Mouse (Mus musculus) T-helper 17 cell (primary cell): ENCODE measurements around the gene Kcnip1.

ENCODE experiments used
- in situ Hi-C, 2 experiments: fragments of 300-600 bp; cut with MboI, MseI; formaldehyde crosslinking; loops; 1 replicate in 1 of 2; 2 replicates in 1 of 2; pipeline ENCODE4 v1.15.1; 2025; ENCODE audit warnings: high pct_unique_total_duplicates in 2 of 2

The Kcnip1 gene

DNA sequence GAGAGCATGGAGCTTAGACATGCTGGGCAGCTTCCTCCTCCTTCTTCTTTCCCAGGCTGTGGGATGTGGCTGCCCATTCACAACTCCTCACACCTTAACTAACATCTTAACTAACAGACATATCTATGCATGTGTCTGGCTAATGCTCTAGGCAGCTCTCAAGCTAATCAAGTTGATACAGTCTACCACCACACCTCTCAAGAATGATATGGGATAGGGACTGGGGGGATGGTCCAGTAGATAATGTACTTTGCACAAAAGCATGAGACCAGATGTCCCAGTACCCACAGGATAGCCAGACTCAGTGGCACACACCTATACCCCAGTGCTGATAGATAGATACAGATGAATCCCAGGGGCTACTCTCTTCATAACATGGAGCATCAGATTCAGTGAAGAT, 131.1 kb downstream of the Kcnip1 start:
- in situ Hi-C loops: no loop called here

DNA sequence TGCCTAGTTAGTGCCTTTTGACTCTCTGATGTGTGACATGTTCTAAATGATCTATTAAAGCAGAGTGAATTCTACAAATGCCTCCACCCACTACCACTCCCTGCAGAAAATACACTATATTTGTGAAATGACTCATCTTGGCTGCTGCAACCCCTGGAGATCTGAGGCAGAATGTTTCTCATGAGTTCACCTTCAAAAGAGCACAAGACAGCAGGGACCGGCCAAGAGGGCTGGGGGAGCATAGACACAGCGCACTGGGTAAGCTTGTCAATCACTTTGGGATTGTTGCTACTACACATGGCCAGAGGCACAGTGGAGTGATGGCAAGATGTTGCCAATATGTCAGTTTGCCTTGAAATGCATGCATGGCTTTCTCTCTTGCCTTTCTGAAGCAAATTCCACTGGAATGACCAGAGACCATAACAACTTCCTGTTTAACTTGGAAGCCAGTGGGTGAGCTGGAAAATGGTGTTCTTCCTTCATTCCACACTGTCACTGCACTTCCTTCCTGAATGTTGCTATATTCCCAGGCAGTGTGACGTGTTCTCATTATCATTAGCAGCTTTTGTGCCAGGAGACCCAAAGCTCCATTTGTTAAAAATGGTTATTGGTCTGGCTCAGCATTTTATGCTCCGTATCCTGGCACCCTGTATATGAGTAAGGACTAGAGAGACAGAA, 131.9 kb downstream of the Kcnip1 start:
- in situ Hi-C loops: no loop called here

DNA sequence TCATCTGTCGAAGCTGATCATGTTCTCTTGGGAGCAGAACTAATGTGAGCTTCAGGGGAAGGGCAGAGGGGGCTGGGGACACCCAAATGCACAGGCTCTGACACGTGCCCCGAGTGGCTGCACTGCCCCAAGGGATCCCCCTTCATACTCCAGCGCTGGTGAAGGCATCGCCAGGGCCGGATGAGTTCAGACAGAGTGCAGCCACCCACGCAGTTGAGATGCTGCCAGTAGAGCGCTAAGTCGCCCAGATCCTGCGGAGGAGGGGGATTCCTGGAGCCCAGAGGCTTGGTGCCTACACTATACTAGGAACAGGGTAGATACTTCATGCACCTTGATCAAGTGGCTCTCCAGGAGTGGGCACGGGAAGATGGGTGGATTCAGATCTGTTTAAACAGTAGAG, 143.3 kb downstream of the Kcnip1 start:
- in situ Hi-C loops: no loop called here

DNA sequence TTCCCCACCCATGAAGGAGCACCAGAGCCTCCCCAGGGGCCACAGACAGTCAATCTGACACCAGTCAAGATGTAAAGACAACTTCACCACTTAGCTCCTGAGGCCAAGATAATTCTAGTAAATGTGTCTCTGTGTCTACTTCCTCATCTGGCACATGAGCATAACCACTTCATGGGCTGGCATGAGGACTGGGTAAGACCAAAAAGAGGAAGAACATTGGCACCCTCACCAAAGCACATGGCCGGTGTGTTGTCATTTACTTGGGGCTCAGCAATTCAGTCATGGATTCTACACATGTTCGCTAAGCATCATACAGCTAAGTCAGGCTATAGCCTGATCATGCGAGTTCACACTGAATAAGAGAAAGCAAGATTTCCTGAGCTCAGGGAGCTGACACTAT, 144.3 kb downstream of the Kcnip1 start:
- in situ Hi-C loops: no loop called here

DNA sequence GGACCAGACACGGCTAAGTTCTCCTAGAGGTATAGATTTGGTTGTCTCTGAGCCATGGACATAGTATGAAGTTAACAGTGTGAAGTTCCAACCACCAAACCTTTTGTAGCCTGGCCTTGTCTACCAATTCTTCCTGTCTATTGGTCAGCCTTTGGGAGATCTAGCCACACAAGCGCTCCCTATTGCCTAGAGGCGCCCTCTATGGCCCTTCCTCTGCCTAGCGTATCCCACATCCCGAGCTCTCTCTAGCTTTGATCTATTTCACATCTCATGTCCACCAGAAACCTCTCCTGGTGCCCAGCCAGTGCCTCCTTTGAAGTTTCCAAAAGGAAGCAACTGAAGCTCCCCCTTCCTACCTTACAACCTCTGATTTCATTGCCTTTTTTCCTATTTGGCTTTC, 147.0 kb downstream of the Kcnip1 start:
- in situ Hi-C loops: no loop called here

DNA sequence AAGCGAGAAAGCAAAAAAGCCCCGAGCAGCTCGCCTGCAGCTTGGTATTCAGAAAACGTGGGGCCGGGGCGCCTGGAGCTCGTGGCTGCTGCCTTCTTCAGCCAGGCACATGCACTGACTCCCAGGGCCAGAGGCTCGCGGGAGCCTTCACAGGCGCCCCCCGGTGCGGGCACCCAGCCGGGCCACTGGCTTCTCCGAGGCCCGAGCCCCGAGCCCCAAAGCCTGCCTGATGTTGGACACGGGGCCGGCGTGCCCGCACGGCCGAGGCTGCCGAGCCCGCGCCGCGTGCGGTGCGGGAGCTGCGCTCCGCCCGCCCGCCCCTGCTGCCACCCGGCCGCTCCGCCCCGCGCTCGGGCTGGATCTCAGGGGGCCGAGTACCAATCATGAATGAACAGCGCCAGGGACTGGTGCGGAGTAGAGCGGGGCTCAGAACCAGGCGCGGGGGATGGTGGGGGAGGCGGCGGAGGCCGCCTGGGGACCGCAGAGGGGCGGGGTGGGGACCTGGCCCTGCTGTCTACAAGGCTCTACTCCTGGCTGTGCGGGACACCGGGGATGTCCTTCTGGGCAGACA, 149.6 kb downstream of the Kcnip1 start:
- in situ Hi-C loops: no loop called here

DNA sequence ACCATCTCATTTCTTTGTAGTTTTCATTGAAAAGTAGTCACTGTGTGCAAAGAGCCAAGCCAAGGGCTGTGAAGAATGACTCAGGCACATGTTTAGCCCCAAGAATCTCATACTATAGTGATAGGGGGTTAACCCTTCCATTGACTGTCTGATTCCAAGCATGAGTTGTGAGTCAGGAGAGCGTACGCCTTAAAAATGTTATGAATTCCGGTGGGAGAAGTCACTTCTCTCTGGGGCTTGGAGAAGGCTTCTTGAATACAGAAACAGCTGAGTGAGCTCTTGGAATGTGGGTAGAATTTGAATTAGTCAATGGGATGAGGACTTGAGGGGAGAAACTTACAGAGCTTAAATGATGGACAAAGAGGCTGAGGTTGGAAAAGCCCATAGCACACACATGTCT, 153.9 kb downstream of the Kcnip1 start:
- in situ Hi-C loops: no loop called here

DNA sequence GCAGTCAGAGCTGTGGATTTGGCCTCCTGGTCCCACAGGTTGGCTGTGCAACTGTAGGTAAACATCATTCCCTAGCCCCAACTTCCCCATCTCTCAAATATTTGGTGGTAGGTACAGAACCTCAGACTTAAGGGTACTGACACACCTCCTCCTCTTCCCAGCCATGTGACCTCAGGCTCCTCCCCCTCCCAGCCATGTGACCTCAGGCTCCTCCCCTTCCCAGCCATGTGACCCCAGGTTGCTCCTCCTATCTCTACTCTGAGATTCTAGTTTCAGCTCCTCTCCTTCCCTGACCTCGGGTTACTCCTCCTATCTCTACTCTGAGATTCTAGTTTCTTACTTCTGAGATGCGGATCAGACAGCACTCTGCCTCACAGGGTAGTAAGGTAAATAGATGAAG, 163.2 kb downstream of the Kcnip1 start:
- in situ Hi-C loops: no loop called here

DNA sequence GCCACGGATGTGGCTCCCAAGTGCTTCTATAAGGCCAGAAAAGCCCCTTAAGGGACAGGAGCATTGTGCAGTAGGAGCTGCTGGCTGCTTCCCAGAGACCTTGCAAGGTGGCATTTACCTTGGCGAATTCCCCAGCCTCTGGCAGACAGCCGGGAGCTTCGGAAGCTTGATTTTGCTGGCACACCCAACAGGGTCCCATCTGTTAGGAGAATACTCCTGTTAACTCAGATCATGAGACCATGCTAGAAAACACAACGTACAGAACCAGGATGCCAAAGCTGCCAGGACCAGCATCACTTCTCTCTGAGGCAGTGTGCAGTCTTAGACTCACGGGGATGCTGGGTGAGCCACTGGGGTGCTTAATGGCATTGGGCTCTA, 165.1 kb downstream of the Kcnip1 start:
- in situ Hi-C loops: no loop called here

DNA sequence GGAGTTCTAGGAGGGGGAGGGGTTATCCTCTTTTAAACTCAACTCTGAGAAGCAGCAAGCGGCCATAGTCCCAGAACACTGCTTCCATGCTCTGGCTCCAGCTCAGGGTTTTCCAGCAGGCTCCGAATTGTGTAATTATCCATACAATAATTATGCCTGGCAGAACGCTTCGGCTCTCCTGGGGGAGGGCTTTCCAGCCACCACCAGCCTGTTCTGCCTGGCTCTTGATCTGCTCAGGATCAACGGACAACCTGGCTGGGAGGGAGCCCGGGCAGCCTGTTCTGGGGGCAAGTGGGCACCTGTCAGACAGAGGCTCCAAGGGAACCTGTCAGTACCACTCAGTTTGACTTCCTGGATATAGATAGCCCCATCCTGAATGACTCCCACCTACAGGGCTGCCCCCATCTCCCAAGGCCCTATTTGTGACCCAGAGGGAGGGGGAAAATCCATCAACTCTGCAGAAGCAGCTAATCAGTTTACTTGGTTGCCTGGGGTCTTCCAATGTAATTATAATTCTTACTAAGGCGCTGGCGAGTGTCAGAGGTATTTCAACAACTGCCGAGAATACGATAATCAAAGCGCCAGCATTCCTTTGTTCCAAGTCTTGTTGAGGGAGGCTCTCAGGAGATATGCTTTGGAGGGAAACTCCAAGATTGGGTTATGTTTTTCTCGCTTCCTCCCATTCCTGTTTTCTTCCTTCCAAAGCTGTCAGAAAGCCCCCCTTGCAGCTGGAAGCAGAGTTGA, 165.7 kb downstream of the Kcnip1 start:
- in situ Hi-C loops: no loop called here

DNA sequence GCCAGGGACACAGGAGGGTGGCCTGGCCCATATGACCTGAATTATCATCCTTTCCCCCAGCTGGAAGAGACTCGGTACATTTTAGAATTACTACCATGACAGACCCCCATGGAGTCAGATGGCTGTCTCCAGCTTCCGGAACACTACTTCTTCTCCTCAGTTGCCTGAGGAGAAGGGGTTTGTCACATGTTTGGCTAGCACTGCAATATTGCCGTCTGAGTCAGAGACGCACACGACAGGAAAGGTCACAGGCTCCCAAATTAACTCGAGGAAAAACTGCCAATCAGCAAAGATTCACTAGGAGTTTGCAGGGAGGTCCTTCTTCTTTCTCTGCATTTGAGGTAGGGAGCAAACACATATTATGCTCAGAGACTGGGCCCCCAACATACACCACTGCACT, 168.2 kb downstream of the Kcnip1 start:
- in situ Hi-C loops: loop anchor here in 1 of 2 experiments (5.0 kb wide), 1 partner anchor 1548 kb away; no protein-coding TSS in a partner anchor

DNA sequence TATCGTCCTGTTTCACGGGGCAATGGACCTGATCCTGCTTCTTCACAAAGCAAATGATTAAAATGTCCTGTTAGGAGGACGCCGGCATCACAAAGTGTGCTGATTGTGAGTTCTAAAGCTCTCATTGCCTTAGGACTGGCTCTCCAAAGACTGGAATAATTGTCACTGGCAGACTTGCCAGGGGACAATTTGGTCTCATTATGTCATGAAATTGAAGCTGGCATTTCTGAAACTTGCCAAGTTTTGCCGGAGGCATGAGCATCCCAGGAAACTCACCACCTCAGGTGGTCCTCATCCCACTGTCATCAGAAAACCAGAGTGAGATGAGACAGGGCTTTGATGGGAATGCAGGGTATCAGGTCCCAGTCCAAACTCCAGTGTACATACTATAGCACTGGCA, 171.6 kb downstream of the Kcnip1 start:
- in situ Hi-C loops: loop anchor here in 1 of 2 experiments (5.0 kb wide), 1 partner anchor 1551 kb away; no protein-coding TSS in a partner anchor

DNA sequence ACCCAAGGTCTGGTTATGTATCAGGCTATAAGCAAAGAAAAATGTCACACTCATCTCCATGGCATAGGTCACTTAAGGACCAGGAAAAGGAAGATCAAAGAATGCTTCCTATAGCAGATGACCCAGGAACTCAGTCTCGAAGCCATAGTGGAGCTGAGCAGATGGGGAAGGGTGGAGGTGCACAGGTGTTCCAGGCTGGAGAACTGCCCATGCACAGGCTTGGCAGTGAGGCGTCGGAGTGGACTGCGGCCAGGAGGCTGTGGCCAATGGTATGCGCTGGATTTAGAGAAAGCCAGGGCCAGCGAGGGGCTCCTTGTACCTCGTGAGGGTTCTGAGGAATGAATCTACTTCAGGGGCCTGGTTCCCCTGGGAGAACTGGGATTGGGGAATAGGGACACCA, 172.1 kb downstream of the Kcnip1 start:
- in situ Hi-C loops: loop anchor here in 1 of 2 experiments (5.0 kb wide), 1 partner anchor 1551 kb away; no protein-coding TSS in a partner anchor

DNA sequence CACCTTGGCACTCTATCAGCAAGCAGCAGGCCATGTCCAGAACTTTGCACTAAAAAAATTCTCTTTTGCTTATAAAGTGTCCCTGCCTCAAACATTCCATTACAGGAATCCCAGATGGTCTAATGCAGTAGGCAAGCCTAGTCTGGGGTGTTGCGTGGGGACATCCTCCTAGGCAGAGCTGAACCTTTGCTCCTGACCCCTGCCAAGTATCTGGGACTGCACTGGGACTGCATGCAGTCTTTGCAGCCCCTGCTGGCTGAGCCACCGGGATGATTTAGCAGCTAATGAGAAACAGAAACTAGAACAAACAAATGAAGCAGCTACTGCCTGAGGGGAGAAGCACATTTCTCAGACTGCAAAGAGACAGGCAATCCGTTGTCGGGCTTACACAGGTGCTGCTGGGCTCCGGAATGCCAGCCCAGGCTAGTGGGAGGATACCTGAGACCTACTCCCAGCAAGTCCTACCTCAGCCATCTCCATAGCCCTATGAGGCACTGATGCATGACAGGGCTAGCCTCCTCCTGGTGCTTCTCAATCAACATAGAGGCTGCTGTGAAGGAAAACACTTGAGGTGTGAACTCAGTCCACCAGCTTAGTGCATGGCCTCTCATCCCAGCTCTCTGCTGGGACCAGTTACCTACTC, 174.0 kb downstream of the Kcnip1 start:
- in situ Hi-C loops: no loop called here

DNA sequence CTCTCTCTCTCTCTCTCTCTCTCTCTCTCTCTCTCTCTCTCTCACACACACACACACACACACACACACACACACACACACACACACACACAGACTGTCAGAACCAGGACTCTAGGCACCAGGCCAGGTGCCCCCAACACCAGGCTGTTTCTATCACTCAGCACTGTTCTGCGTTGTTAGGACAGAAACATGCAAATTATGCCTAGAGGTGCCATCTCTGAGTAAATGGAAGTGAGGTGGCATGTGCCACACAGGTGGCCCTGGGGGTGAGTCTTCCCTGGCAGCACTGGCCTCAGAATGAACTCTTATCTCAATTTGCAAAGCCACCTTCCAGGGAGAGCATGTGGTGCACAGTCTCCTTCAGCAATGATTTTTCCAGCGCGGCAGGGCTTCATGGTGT, 176.9 kb downstream of the Kcnip1 start:
- in situ Hi-C loops: no loop called here

DNA sequence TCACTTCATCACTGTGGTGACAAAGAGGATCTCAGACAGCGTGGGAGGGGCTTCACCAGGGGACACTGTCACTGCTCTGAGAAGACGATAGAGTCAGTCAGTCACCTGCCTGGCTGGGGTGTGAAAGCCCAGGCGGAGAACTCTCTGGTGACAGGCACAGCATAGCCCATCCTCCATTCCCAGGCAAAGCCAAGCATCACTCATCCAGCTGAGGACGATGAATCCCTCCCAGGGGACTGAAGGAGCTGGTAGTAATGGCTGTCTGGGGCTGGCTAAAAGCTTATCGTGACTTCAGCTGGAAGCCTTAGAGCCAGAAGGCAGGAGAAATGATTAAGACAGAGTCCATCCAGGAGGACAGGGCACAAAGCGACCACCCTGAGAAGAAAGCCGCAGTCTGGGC, 182.8 kb downstream of the Kcnip1 start:
- in situ Hi-C loops: no loop called here

DNA sequence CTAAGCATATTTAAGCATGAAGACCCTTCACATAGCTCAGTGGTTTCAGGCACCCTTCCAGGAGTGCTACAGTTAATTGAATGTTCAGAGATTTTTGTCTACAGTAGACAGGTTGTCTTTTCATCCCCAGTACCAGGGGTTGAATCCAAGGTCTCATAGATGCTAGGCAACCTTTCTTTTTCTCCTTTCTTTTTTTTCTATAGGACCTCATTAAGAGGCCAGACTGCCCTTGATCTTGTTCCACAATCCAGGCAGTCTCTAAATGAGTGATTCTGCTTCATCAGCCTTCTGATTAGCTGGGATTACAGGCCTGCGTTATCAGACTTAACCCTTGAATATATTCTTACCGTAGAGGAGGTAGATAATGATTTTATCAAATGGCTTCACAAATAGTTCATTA, 189.9 kb downstream of the Kcnip1 start:
- in situ Hi-C loops: no loop called here

DNA sequence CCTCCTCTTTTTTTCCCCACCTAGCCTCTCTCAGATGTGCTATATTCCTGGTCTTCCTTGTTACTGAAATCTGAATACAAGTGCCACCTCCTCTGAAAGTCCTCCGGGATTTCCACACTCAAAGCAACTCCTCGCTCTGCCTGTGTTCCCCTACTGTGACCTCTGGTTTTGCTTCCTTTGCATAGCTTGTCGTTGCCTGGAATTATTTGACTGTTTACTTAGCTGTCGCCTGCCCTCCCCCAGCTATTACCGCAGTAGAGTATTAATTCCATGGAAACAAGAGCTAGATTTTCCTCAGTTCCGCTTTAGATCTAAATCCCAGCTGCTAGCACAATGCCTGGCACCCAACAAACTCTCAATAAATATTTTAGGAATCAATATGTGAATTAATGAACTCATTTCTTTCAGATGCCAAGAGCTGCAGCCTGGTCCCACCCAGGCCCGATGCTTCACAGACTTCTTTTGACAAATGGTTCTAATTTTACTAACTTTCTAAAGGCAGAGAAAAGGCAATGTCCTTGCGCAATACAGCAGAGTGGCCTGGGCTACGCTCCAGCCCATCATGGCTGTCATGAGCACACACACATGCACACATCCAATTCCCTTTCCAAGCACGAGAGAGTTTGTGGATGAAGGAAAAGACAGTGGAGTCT, 192.4 kb downstream of the Kcnip1 start:
- in situ Hi-C loops: no loop called here

DNA sequence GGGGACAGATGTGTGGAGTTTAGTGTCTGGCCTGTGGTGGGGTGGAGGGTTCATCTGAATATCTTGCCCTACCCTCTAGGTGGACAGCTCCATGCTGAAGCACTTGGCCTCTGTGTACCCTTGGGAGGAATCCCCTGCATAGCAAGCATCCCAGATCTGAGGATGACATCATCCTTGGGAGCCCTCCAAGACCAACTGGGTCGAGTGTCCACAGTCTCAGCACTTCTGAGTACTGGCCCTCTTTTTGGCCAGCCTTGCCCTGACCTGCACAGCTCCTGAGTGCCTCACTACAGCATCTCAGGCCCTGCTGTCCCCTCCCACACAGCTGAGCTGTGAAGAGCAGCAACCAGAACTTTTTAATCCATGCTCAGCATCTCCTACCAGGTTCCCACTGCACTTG, 193.0 kb downstream of the Kcnip1 start:
- in situ Hi-C loops: no loop called here

DNA sequence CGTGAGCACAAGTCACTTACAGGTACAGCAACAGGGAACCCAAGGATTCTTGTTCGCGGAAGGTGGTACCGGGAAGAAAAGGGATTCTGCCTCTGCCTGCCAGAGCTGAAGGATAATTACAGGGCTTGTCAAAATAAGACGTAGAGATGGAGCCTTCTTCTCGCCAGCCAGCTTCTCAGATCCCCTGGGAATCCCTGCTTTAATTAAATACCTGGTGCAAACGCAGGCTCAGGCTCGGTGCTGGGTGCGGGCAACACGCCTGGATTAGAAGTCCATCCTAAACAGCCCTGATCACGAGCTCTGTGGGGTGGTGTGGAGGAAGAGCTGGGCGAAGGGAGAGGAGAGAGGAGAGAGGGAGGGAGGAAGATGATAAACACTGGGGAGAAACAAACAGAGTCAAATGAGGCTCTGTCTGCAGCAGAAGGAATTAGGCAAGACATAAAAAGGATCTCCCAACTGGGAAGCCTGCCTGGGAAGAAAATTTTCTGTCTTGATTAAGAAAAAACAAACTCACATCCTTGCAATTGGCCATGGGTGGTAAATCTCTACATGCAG, 194.8 kb downstream of the Kcnip1 start:
- in situ Hi-C loops: no loop called here

DNA sequence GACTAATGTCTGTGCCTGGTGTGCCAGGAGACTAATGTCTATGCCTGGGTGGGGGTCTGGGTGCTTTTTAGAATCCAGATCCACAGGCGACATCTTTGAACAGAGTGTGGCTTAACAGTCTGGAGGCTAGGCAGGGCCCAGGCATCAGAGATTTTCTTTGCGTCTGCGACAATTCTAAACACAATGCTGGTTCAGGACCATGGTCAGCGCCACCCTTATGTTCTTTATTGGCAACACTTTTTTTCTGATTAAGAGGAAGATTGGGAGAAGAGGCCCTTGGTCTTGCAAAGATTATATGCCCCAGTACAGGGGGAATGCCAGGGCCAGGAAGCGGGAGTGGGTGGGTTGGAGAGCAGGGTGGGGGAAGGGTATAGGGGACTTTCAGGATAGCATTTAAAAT, 205.6 kb downstream of the Kcnip1 start:
- in situ Hi-C loops: no loop called here

DNA sequence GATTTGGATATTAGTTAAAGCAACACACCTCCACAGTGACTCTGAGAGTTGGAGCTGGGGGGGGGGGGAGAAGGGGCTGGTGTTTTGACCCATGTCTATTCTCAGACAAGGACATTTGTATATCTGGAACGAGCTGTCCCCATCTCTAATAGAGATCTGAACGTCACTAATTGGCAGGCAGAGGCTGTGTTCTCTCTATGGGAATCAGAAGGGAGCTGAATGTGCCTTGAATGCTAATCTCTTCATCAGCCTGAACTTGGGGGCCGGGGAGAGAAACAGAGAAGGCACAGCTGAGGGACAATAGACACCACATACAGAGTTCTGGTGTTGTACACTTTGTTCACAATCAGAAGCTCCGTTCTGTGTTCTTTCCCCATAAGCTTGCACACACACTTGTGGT, 206.4 kb downstream of the Kcnip1 start:
- in situ Hi-C loops: no loop called here
